Mouse (Mus musculus) megakaryocyte, embryonic 14.5 days (primary cell): ENCODE measurements around the gene Mef2a.

Source experiments
- FLI1 ChIP-seq: IDR thresholded peaks from 2 replicates; pipeline ENCODE4 v1.6.1; 2012; ENCODE audit warnings: low read length, inconsistent platforms, mixed read lengths
- GATA1 ChIP-seq: IDR thresholded peaks from 3 replicates; pipeline ENCODE4 v1.6.1; 2012; ENCODE audit warnings: mixed read lengths, low read length, inconsistent platforms, borderline replicate concordance

DNA sequence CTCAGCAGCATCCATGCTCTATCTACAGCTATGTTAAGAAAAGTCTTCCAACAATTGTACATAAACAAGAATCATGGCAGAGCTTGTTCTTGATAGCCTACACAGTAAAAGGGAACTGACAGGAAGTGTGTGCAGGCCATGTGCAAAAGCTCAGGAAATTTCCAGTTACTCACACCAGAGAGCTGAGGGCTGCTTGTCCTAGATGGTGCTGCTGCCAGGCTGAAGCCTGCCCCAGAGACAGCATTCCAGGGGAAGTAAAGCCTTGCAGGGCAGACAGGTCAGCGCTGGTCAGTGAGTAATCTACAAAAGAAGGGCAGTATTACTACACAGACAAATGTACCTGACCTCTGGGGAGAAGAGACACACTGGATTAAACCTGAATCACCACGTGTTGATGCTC, 136.3 kb downstream of the Mef2a start:
- TF ChIP-seq GATA1 (no peak), FLI1 (no peak)
